Mouse (Mus musculus) CH12F3 (cell line): ENCODE measurements around the gene Rbfox2.

Experiments
- in situ Hi-C: fragments of 300-500 bp; cut with MboI; formaldehyde crosslinking; loops from 2 replicates; pipeline ENCODE4 v1.14.3; 2020; ENCODE audit warnings: low sequenced_read_pairs

Gene Rbfox2

GRCm38 (mm10) chr15:77332272-77332991 lies 25.6 kb upstream of the Rbfox2 start:
- in situ Hi-C loops = no loop called here

- in situ Hi-C loops = no loop called here
Measured at GRCm38 (mm10) chr15:77331444-77331843, 24.6 kb upstream of the Rbfox2 start.

- in situ Hi-C loops = no loop called here
Measured at GRCm38 (mm10) chr15:77329681-77330180, 22.9 kb upstream of the Rbfox2 start.

- in situ Hi-C loops = no loop called here
Measured at GRCm38 (mm10) chr15:77326361-77326760, 19.6 kb upstream of the Rbfox2 start.

- in situ Hi-C loops = no loop called here
Measured at GRCm38 (mm10) chr15:77324426-77324825, 17.6 kb upstream of the Rbfox2 start.

- in situ Hi-C loops = no loop called here
Measured at GRCm38 (mm10) chr15:77323226-77323625, 16.4 kb upstream of the Rbfox2 start.

GRCm38 (mm10) chr15:77313701-77314100 lies 6.9 kb upstream of the Rbfox2 start:
- in situ Hi-C loops = no loop called here

- in situ Hi-C loops = no loop called here
Measured at GRCm38 (mm10) chr15:77312796-77313195, 6.0 kb upstream of the Rbfox2 start.

GRCm38 (mm10) chr15:77307767-77308495 lies 1.1 kb upstream of the Rbfox2 start:
- in situ Hi-C loops = no loop called here

GRCm38 (mm10) chr15:77305852-77306546 lies 805 bp downstream of the Rbfox2 start:
- in situ Hi-C loops = no loop called here

GRCm38 (mm10) chr15:77304960-77305359 lies 1.8 kb downstream of the Rbfox2 start:
- in situ Hi-C loops = no loop called here

GRCm38 (mm10) chr15:77301122-77301521 lies 5.7 kb downstream of the Rbfox2 start:
- in situ Hi-C loops = no loop called here

GRCm38 (mm10) chr15:77298564-77298963 lies 8.2 kb downstream of the Rbfox2 start:
- in situ Hi-C loops = no loop called here

GRCm38 (mm10) chr15:77296635-77297034 lies 10.2 kb downstream of the Rbfox2 start:
- in situ Hi-C loops = no loop called here

GRCm38 (mm10) chr15:77293493-77293892 lies 13.3 kb downstream of the Rbfox2 start:
- in situ Hi-C loops = no loop called here

GRCm38 (mm10) chr15:77292381-77292780 lies 14.4 kb downstream of the Rbfox2 start:
- in situ Hi-C loops = no loop called here

GRCm38 (mm10) chr15:77291471-77291870 lies 15.3 kb downstream of the Rbfox2 start:
- in situ Hi-C loops = no loop called here

- in situ Hi-C loops = no loop called here
Measured at GRCm38 (mm10) chr15:77290352-77290751, 16.5 kb downstream of the Rbfox2 start.

GRCm38 (mm10) chr15:77280130-77280529 lies 26.7 kb downstream of the Rbfox2 start:
- in situ Hi-C loops = no loop called here

GRCm38 (mm10) chr15:77278825-77279224 lies 28.0 kb downstream of the Rbfox2 start:
- in situ Hi-C loops = no loop called here
